Mouse (Mus musculus): ENCODE measurements around the gene Galnt13.

GRCm38 (mm10) chr2:54813670-54814256 is 377.6 kb downstream of the Galnt13 start:
- TF ChIP-seq CTCF (IDR thresholded peaks at IDR 0.05; ENCODE audit: low read depth, low read length) (no peak), GATA2 (IDR thresholded peaks at IDR 0.05; ENCODE audit: borderline replicate concordance, low read depth, low read length) (no peak), GATA1 (IDR thresholded peaks at IDR 0.05; ENCODE audit: borderline replicate concordance, low read length) (no peak), POLR2AphosphoS5 (IDR thresholded peaks at IDR 0.05; ENCODE audit: insufficient replicate concordance, low read depth, low read length) (no peak), TAL1 (conservative IDR thresholded peaks at IDR 0.05; ENCODE audit: low read depth, low read length) (no peak)

Measured in G1E (cell line).